Mouse (Mus musculus): ENCODE results near the gene Zmat5. TPM values are rescaled to one million over a fixed set of nuclear protein-coding genes. Genes with fewer than 3 reads are reported as not detected.
A peak's percentile ranks its signal among the peaks of the same experiment; 100 is the strongest.

Gene Zmat5
- total RNA-seq (2021), result 10 to 100 TPM; 33.1 to 34.0 TPM
- long read RNA-seq, experiment 1, transcript Zmat5-201 (6 exons, 792 nt), result major isoform, 5 of 18 reads
- long read RNA-seq, experiment 1, partial matches to known transcripts, result 1 of 18 reads
- long read RNA-seq, experiment 1, other reads (novel, unspliced or antisense), result 12 of 18 reads
- long read RNA-seq, experiment 2, transcript Zmat5-201 (6 exons, 792 nt), result major isoform, 12 of 40 reads
- long read RNA-seq, experiment 2, partial matches to known transcripts, result 3 of 40 reads
- long read RNA-seq, experiment 2, other reads (novel, unspliced or antisense), result 25 of 40 reads

GRCm38 (mm10) chr11:4704072-4704964 lies at the start of gene Zmat5, which contains the start of gene Uqcr10:
Gene Zmat5 (plus strand): TSS chr11:4704678.
Gene Uqcr10 (minus strand): TSS chr11:4704342.
- peak; percentile 14; the same call in 1 of the 2 replicates for TF ChIP-seq CTCF (conservative IDR thresholded peaks at IDR 0.05)
- DNase-seq (ENCODE audit: low spot score in 2 of 2), result peak; percentile 89 to 94
- Histone ChIP-seq H3K27ac (peak within 1 kb of the TSS; percentile 99), H3K4me3 (peak within 1 kb of the TSS; percentile 100)

GRCm38 (mm10) chr11:4659818-4660217 lies 44.7 kb upstream of the Zmat5 start:
- Histone ChIP-seq H3K27ac (peak overlapping the region; percentile 58; the same call in 1 of the 2 replicates), H3K4me3 (no peak overlapping the region)
- no peak for TF ChIP-seq CTCF (conservative IDR thresholded peaks at IDR 0.05)
- DNase-seq (ENCODE audit: low spot score in 2 of 2), result no peak

GRCm38 (mm10) chr11:4660309-4661025 lies 44.0 kb upstream of the Zmat5 start:
- DNase-seq (ENCODE audit: low spot score in 2 of 2), result no peak
- peak overlapping the region; percentile 58 for H3K27ac ChIP-seq
- no peak overlapping the region for H3K4me3 ChIP-seq
- TF ChIP-seq CTCF (conservative IDR thresholded peaks at IDR 0.05), result no peak

GRCm38 (mm10) chr11:4661324-4661723 lies 43.2 kb upstream of the Zmat5 start:
- H3K27ac ChIP-seq, result peak overlapping the region; percentile 58
- no peak for TF ChIP-seq CTCF (conservative IDR thresholded peaks at IDR 0.05)
- H3K4me3 ChIP-seq, result no peak overlapping the region
- no peak for DNase-seq (ENCODE audit: low spot score in 2 of 2)

- Histone ChIP-seq H3K27ac (peak overlapping the region; percentile 58), H3K4me3 (no peak overlapping the region)
- no peak for TF ChIP-seq CTCF (conservative IDR thresholded peaks at IDR 0.05)
- no peak for DNase-seq (ENCODE audit: low spot score in 2 of 2)
Observed at GRCm38 (mm10) chr11:4661871-4662495, 42.5 kb upstream of the Zmat5 start.

- Histone ChIP-seq H3K4me3 (no peak overlapping the region), H3K27ac (peak overlapping the region; percentile 58)
- no peak for TF ChIP-seq CTCF (conservative IDR thresholded peaks at IDR 0.05)
- no peak for DNase-seq (ENCODE audit: low spot score in 2 of 2)
Observed at GRCm38 (mm10) chr11:4662496-4662878, 42.0 kb upstream of the Zmat5 start.

- no peak for DNase-seq (ENCODE audit: low spot score in 2 of 2)
- Histone ChIP-seq H3K27ac (no peak overlapping the region), H3K4me3 (no peak overlapping the region)
- TF ChIP-seq CTCF (conservative IDR thresholded peaks at IDR 0.05), result no peak
Observed at GRCm38 (mm10) chr11:4671736-4672135, 32.7 kb upstream of the Zmat5 start.

GRCm38 (mm10) chr11:4674593-4674992 lies 29.9 kb upstream of the Zmat5 start:
- no peak for TF ChIP-seq CTCF (conservative IDR thresholded peaks at IDR 0.05)
- Histone ChIP-seq H3K27ac (peak overlapping the region; percentile 39; the same call in 1 of the 2 replicates), H3K4me3 (no peak overlapping the region)
- DNase-seq (ENCODE audit: low spot score in 2 of 2), result no peak

GRCm38 (mm10) chr11:4675126-4675562 lies 29.3 kb upstream of the Zmat5 start:
- no peak for DNase-seq (ENCODE audit: low spot score in 2 of 2)
- Histone ChIP-seq H3K4me3 (no peak overlapping the region), H3K27ac (peak overlapping the region; percentile 39; the same call in 1 of the 2 replicates)
- TF ChIP-seq CTCF (conservative IDR thresholded peaks at IDR 0.05), result no peak

GRCm38 (mm10) chr11:4675693-4676092 lies 28.8 kb upstream of the Zmat5 start:
- DNase-seq (ENCODE audit: low spot score in 2 of 2), result no peak
- TF ChIP-seq CTCF (conservative IDR thresholded peaks at IDR 0.05), result no peak
- Histone ChIP-seq H3K4me3 (no peak overlapping the region), H3K27ac (no peak overlapping the region)

- no peak for DNase-seq (ENCODE audit: low spot score in 2 of 2)
- H3K27ac ChIP-seq, result no peak overlapping the region
- H3K4me3 ChIP-seq, result no peak overlapping the region
- no peak for TF ChIP-seq CTCF (conservative IDR thresholded peaks at IDR 0.05)
Observed at GRCm38 (mm10) chr11:4677250-4677872, 27.1 kb upstream of the Zmat5 start.

Measured in layer of hippocampus, adult 2 months (tissue).